Mouse (Mus musculus) midbrain, postnatal 0 days (tissue): ENCODE measurements around the gene Brd3os. TPM values are rescaled to one million over a fixed set of nuclear protein-coding genes. Genes with fewer than 3 reads are reported as not detected.

ENCODE experiments used
- ATAC-seq: fragments of 200-750 bp; cut with Nextera tagmentation; 2 replicates; pipeline ENCODE4 v1.8.0; 2017; ENCODE audit warnings: moderate number of reproducible peaks, mild to moderate bottlenecking, moderate TSS enrichment, moderate library complexity; ENCODE audit not compliant: low FRiP score
- DNase-seq: peaks from one replicate; pipeline ENCODE4 v3.0.0-alpha.2; 2015; ENCODE audit warnings: low spot score
- H3K27ac ChIP-seq: fragments of 300-500 bp; sonication (generic); 2 replicates; pipeline ENCODE4 v1.5.1; 2014; ENCODE audit warnings: low read depth, mild to moderate bottlenecking, low read length, mixed read lengths
- H3K27me3 ChIP-seq: fragments of 300-500 bp; sonication (generic); 2 replicates; pipeline ENCODE4 v1.6.1; 2014; ENCODE audit warnings: low read length, control low read depth, mixed read lengths; ENCODE audit not compliant: insufficient read depth
- H3K36me3 ChIP-seq: fragments of 300-500 bp; sonication (generic); 2 replicates; pipeline ENCODE4 v1.6.1; 2014; ENCODE audit warnings: low read length, control low read depth, mixed read lengths; ENCODE audit not compliant: insufficient read depth
- H3K4me1 ChIP-seq: fragments of 300-500 bp; sonication (generic); 2 replicates; pipeline ENCODE4 v1.6.1; 2014; ENCODE audit warnings: mild to moderate bottlenecking, control low read depth, antibody characterized with exemption, low read length, mixed read lengths; ENCODE audit not compliant: insufficient read depth
- H3K4me2 ChIP-seq: fragments of 300-500 bp; sonication (generic); 2 replicates; pipeline ENCODE4 v1.6.1; 2014; ENCODE audit warnings: low read depth, mild to moderate bottlenecking, low read length, mixed read lengths; ENCODE audit not compliant: poor library complexity, severe bottlenecking
- H3K4me3 ChIP-seq: fragments of 300-500 bp; sonication (generic); 2 replicates; pipeline ENCODE4 v1.5.1; 2014; ENCODE audit warnings: low read depth, mild to moderate bottlenecking, low read length, moderate library complexity
- H3K9ac ChIP-seq: fragments of 300-500 bp; sonication (generic); replicated peaks from 2 replicates; pipeline ENCODE4 v1.6.1; 2014; ENCODE audit warnings: mild to moderate bottlenecking, low read length, moderate library complexity, mixed read lengths; ENCODE audit not compliant: poor library complexity, severe bottlenecking
- H3K9me3 ChIP-seq: fragments of 300-500 bp; sonication (generic); 2 replicates; pipeline ENCODE4 v1.6.1; 2016; ENCODE audit warnings: low read length, control low read depth
- CTCF ChIP-seq: IDR thresholded peaks from 2 replicates; pipeline ENCODE4 v1.5.1; 2016; ENCODE audit warnings: antibody characterized with exemption, mild to moderate bottlenecking
- WGBS: fragments of 180-500 bp; shearing (Covaris S2); extraction: QIAGEN DNeasy Blood & Tissue Kit; methylation state at CpG from one replicate; pipeline ENCODE4 v1.1.7; 2014; 5-methylcytosine and 5-hydroxymethylcytosine counted together
- polyA plus RNA-seq: library from polyadenylated mRNA; unstranded; fragments of >200 nt; fragmentation: Nextera tagmentation; extraction: Ambion mirVana; gene quantifications from 2 replicates; pipeline ENCODE4 v1.2.1, GENCODE M21; 2015
- total RNA-seq: library from RNA; depleted of rRNA; stranded (reverse); fragments of >200 nt; gene quantifications from 2 replicates; pipeline ENCODE4 v1.2.3, GENCODE M21; 2014

Gene Brd3os
- total and polyA plus RNA-seq, 2 experiments from 2014 or later: 42.5 to 44.2 TPM

DNA sequence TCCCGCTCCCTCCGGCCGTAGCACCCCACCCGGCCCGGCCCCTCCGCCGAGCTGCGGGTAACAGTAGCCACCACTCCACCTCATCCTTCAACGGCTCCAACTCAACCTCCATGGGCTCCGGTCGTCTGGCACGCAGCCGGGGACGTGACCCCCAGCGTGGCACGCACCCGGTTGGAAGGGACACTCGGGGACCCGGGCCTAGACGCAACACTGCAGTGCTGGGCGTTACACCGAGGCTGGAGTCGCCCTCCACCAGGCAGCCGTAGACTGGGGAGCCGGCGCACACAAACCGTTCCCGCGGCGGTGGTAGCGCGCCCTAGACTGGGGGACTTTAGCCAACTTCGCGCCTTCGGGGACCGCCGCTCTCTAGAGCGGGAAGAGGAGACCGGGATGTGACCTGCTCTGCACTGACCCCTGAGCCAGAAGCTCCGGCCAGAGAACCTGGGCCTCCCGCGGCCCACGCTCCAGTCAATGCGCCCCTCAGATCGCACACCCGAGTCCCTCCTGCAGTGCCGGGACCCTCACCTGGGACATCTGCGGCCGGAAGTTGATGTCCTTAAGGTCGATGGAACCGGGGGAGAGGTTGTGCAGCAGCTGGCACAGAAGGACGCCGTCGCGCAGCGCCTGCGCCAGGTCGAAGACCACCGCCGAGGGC lies 16.2 kb upstream of the Brd3os start:
- Histone ChIP-seq H3K36me3 (no peaks in the 10 kb centered on the region), H3K9me3 (no peaks in the 10 kb centered on the region), H3K27ac (no peak overlapping the region), H3K4me3 (peak overlapping the region; percentile 92), H3K27me3 (no peaks in the 10 kb centered on the region), H3K9ac (peak overlapping the region; percentile 77), H3K4me1 (peaks cover 11% of the 10 kb centered on the region; the same call in 1 of the 2 replicates), H3K4me2 (peak overlapping the region; percentile 99)
- no peak for TF ChIP-seq CTCF
- ATAC-seq (peak; percentile 24; the same call in 1 of the 2 replicates), DNase-seq (no peak)
- under 1% methylated on average over 58 of the region's 60 CpGs for WGBS

DNA sequence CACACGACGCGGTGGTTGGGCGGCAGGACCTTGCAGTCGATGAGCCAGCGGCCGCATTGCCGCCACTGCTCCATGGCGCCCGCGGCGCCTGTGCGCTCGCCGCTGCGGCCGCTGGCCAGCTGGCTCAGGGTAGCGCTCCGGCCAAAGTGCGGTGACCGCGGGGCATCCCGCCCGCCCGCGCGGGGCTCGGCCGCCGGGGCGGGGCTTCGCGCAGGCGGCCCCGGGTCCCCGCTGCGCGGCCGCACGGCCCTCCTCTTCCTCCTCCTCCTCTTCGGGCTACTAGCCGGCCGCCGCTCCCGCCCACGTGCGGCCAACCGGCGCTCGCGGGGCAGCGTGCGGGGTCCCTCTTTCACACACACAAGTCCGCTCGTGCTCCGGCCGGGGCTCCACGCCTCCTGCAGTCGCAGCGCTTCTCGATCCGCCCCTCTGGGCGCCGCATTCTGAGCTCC lies 15.7 kb upstream of the Brd3os start:
- H3K27ac ChIP-seq: peak overlapping the region; percentile 48; the same call in 1 of the 2 replicates
- peak overlapping the region; percentile 99 for H3K4me2 ChIP-seq
- ATAC-seq (peak; percentile 24; the same call in 1 of the 2 replicates), DNase-seq (peak; percentile 47)
- no peaks in the 10 kb centered on the region for H3K9me3 ChIP-seq
- peak overlapping the region; percentile 92 for H3K4me3 ChIP-seq
- H3K27me3 ChIP-seq: no peaks in the 10 kb centered on the region
- peaks cover 11% of the 10 kb centered on the region; the same call in 1 of the 2 replicates for H3K4me1 ChIP-seq
- H3K9ac ChIP-seq: peak overlapping the region; percentile 77
- no peak for TF ChIP-seq CTCF
- WGBS: 0% methylated on average over 44 of the region's 64 CpGs
- no peaks in the 10 kb centered on the region for H3K36me3 ChIP-seq

DNA sequence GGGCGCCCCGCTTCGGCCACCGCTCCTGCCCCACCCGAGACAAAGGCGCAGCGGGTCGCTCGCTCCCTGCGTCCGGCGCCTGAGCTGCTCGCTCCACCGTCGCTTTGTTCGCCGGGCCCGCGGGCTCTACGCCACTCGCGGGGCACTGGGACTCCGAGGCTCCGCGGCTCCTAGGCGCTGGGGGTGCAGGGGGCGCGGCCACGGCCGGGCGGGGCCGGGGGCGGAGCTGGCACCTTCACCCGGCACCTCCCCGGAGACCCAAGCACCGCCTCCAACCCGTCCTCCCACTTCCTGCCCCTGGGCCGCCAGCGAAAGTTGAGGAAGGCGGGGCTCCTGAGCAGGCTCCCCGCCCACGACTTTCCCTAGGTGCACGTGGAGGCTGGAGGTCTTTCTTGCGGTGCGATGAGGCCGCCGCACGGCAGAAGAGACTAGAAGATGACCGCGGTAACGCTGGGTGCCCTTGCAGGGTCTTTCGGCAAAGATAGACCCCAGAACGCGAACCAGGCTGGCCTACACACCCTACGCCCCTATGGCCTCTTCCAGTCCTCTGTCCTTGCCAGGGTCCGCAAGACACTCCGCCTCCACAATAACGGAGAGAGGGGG lies 15.2 kb upstream of the Brd3os start, which contains the start of gene Vav2:
TSS of gene Vav2 (minus strand) at position 179 of the 603 bp plus-strand sequence.
- peaks cover 7% of the 10 kb centered on the region; the same call in 1 of the 2 replicates for H3K4me1 ChIP-seq
- no peak for TF ChIP-seq CTCF
- H3K36me3 ChIP-seq: no peaks in the 10 kb centered on the region
- WGBS: under 1% methylated on average over 56 of the region's 58 CpGs
- DNase-seq (peak; percentile 85), ATAC-seq (peak; percentile 67)
- no peaks in the 10 kb centered on the region for H3K27me3 ChIP-seq
- no peaks in the 10 kb centered on the region for H3K9me3 ChIP-seq
- peak within 1 kb of the TSS; percentile 48; the same call in 1 of the 2 replicates for H3K27ac ChIP-seq
- H3K4me2 ChIP-seq: peak within 1 kb of the TSS; percentile 99
- peak within 1 kb of the TSS; percentile 92 for H3K4me3 ChIP-seq
- peak within 1 kb of the TSS; percentile 77 for H3K9ac ChIP-seq

DNA sequence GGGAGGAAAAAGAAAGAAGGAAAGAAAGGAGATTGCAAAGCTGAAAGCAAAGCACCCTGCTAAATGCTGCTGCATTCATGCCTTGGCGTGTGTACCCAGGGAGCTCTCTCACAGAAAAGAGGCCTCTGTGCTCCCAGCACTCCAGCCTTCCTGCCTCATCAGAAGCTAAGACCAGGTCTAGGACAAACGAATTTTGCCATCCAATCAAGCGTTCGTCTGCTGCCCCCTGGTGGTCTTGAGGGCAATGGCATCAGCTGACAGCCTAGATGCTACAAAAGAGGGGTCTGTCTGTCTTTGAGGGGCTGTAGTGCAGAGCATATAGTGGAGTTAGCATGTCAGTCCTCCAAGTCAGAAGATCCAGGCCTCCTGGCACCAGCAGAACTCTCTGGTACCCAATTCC lies 14.1 kb upstream of the Brd3os start:
- DNase-seq (peak; percentile 94), ATAC-seq (peak; percentile 38; the same call in 1 of the 2 replicates)
- WGBS: 0% methylated on average over 4 of the region's 4 CpGs
- Histone ChIP-seq H3K4me1 (peaks cover 7% of the 10 kb centered on the region; the same call in 1 of the 2 replicates), H3K27me3 (no peaks in the 10 kb centered on the region), H3K27ac (no peak overlapping the region), H3K9me3 (no peaks in the 10 kb centered on the region), H3K9ac (no peak overlapping the region), H3K36me3 (no peaks in the 10 kb centered on the region), H3K4me2 (no peak overlapping the region), H3K4me3 (no peak overlapping the region)
- peak; percentile 100 for TF ChIP-seq CTCF

DNA sequence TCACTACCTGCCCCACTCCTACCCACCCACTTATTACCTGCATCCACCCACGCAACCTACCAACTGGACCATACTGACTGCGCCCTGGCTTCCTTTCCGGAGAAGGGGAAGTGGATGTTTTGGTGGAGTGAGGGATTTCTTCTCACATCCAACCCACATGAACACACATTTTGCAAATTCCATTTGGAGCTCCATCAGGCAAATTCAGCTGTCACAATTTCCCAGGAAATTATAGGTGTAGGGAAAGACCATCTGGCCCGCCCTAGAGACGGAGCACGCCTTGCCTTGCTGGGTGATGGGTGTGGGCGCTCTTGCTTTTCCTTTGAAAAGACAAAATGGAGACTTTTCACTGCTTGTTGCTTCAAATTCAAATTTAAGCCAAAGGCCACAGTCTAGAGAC lies 11.5 kb upstream of the Brd3os start:
- Histone ChIP-seq H3K36me3 (no peaks in the 10 kb centered on the region), H3K4me1 (0 out of 2 replicates have a peak, but pooled peaks cover 3% of the 10 kb centered on the region), H3K4me2 (no peak overlapping the region), H3K9ac (no peak overlapping the region), H3K4me3 (no peak overlapping the region), H3K27me3 (no peaks in the 10 kb centered on the region), H3K9me3 (no peaks in the 10 kb centered on the region), H3K27ac (no peak overlapping the region)
- DNase-seq: no peak
- no peak for ATAC-seq
- WGBS: 93% methylated on average over 7 of the region's 7 CpGs
- no peak for TF ChIP-seq CTCF

DNA sequence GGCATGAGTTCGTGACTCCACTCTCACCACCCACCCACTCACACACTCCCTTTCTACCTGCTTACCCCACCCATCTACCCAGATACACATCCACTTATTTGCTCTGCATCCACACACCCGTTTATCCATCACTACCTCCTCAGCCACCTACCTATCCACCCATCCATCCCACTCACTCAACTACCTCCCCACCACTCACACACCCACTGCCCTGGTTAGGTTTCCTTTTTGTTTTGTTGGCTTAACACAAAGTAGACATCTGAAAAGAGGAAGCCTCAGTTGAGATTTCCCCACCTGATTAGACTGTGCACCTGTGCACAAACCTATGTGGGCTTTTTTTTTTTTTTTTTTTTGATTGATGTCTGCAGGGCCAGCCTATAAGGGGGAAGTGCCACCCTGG lies 9.5 kb upstream of the Brd3os start:
- no peak for TF ChIP-seq CTCF
- no peak for ATAC-seq
- no peak overlapping the region for H3K27ac ChIP-seq

More for the DNA sequence above, 9.5 kb upstream of the Brd3os start:
- no peak for DNase-seq
- 85% methylated on average over 2 of the region's 2 CpGs for WGBS
- H3K4me1 ChIP-seq: no peaks in the 10 kb centered on the region
- H3K36me3 ChIP-seq: no peaks in the 10 kb centered on the region
- H3K9me3 ChIP-seq: no peaks in the 10 kb centered on the region
- no peaks in the 10 kb centered on the region for H3K27me3 ChIP-seq
- no peak overlapping the region for H3K9ac ChIP-seq
- H3K4me2 ChIP-seq: no peak overlapping the region
- H3K4me3 ChIP-seq: no peak overlapping the region
